Mouse (Mus musculus): Measurements from ENCODE around the gene Rnh1. TPM values are rescaled to one million over a fixed set of nuclear protein-coding genes. Genes with fewer than 3 reads are reported as not detected.

Gene Rnh1
- polyA plus RNA-seq, 1 experiment from 2014 or later: 124 TPM

- ATAC-seq (ENCODE audit: insufficient read depth): peak; percentile 45
- Histone ChIP-seq H3K4me3 (ENCODE audit: low read depth, low read length) (peak overlapping the region; percentile 94), H3K4me1 (ENCODE audit: insufficient read depth) (peaks cover 10% of the 10 kb centered on the region), H3K36me3 (ENCODE audit: insufficient read depth) (peaks cover 34% of the 10 kb centered on the region), H3K27me3 (ENCODE audit: insufficient read depth, low read length) (no peaks in the 10 kb centered on the region), H3K4me2 (peak overlapping the region; percentile 99), H3K27ac (ENCODE audit: low read depth) (peak overlapping the region; percentile 83), H3K9me3 (ENCODE audit: low read depth, low read length) (no peaks in the 10 kb centered on the region), H3K9ac (peak overlapping the region; percentile 86)
- peak; percentile 39 for DNase-seq
- WGBS: 0% methylated on average over 34 of the region's 43 CpGs
- no peak for TF ChIP-seq CTCF (IDR thresholded peaks at IDR 0.05; ENCODE audit: low read depth)
Observed at GRCm38 (mm10) chr7:141193348-141193856, 20.7 kb upstream of the Rnh1 start.

GRCm38 (mm10) chr7:141192776-141193347, 20.2 kb upstream of the Rnh1 start:
- Histone ChIP-seq H3K36me3 (ENCODE audit: insufficient read depth) (peaks cover 34% of the 10 kb centered on the region), H3K4me2 (peak overlapping the region; percentile 99), H3K9me3 (ENCODE audit: low read depth, low read length) (no peaks in the 10 kb centered on the region), H3K9ac (peak overlapping the region; percentile 86), H3K27me3 (ENCODE audit: insufficient read depth, low read length) (no peaks in the 10 kb centered on the region), H3K4me1 (ENCODE audit: insufficient read depth) (peaks cover 10% of the 10 kb centered on the region), H3K4me3 (ENCODE audit: low read depth, low read length) (peak overlapping the region; percentile 94), H3K27ac (ENCODE audit: low read depth) (no peak overlapping the region; the same call in 1 of the 2 replicates)
- TF ChIP-seq CTCF (IDR thresholded peaks at IDR 0.05; ENCODE audit: low read depth): no peak
- no peak for ATAC-seq (ENCODE audit: insufficient read depth)
- DNase-seq: peak; percentile 19
- 23% methylated on average over 12 of the region's 12 CpGs for WGBS

- TF ChIP-seq CTCF (IDR thresholded peaks at IDR 0.05; ENCODE audit: low read depth): no peak
- H3K36me3 ChIP-seq (ENCODE audit: insufficient read depth): peaks cover 34% of the 10 kb centered on the region
- no peak overlapping the region for H3K9ac ChIP-seq
- no peak overlapping the region for H3K27ac ChIP-seq (ENCODE audit: low read depth)
- DNase-seq: no peak
- no peak for ATAC-seq (ENCODE audit: insufficient read depth)
- H3K4me3 ChIP-seq (ENCODE audit: low read depth, low read length): peak overlapping the region; percentile 94
- H3K27me3 ChIP-seq (ENCODE audit: insufficient read depth, low read length): no peaks in the 10 kb centered on the region
- H3K4me2 ChIP-seq: peak overlapping the region; percentile 99
- no peaks in the 10 kb centered on the region for H3K9me3 ChIP-seq (ENCODE audit: low read depth, low read length)
- H3K4me1 ChIP-seq (ENCODE audit: insufficient read depth): peaks cover 10% of the 10 kb centered on the region
- 90% methylated on average over 24 of the region's 24 CpGs for WGBS
Observed at GRCm38 (mm10) chr7:141191796-141192685, 19.4 kb upstream of the Rnh1 start.

- 76% methylated on average over 14 of the region's 14 CpGs for WGBS
- Histone ChIP-seq H3K9me3 (ENCODE audit: low read depth, low read length) (no peaks in the 10 kb centered on the region), H3K27me3 (ENCODE audit: insufficient read depth, low read length) (no peaks in the 10 kb centered on the region), H3K4me2 (peak overlapping the region; percentile 18; the same call in 1 of the 2 replicates), H3K9ac (no peak overlapping the region; the same call in 1 of the 2 replicates), H3K4me1 (ENCODE audit: insufficient read depth) (peaks cover 10% of the 10 kb centered on the region), H3K36me3 (ENCODE audit: insufficient read depth) (peaks cover 34% of the 10 kb centered on the region), H3K27ac (ENCODE audit: low read depth) (no peak overlapping the region), H3K4me3 (ENCODE audit: low read depth, low read length) (no peak overlapping the region)
- TF ChIP-seq CTCF (IDR thresholded peaks at IDR 0.05; ENCODE audit: low read depth): no peak
- ATAC-seq (ENCODE audit: insufficient read depth) (no peak), DNase-seq (no peak)
Observed at GRCm38 (mm10) chr7:141191036-141191435, 18.4 kb upstream of the Rnh1 start.

GRCm38 (mm10) chr7:141190220-141190619, 17.6 kb upstream of the Rnh1 start:
- Histone ChIP-seq H3K4me2 (no peak overlapping the region), H3K9me3 (ENCODE audit: low read depth, low read length) (no peaks in the 10 kb centered on the region), H3K4me1 (ENCODE audit: insufficient read depth) (peaks cover 10% of the 10 kb centered on the region), H3K27ac (ENCODE audit: low read depth) (no peak overlapping the region), H3K9ac (no peak overlapping the region), H3K4me3 (ENCODE audit: low read depth, low read length) (no peak overlapping the region), H3K36me3 (ENCODE audit: insufficient read depth) (peaks cover 34% of the 10 kb centered on the region), H3K27me3 (ENCODE audit: insufficient read depth, low read length) (no peaks in the 10 kb centered on the region)
- WGBS: 94% methylated on average over 3 of the region's 3 CpGs
- DNase-seq (no peak), ATAC-seq (ENCODE audit: insufficient read depth) (no peak)
- TF ChIP-seq CTCF (IDR thresholded peaks at IDR 0.05; ENCODE audit: low read depth): no peak

GRCm38 (mm10) chr7:141188733-141189132, 16.1 kb upstream of the Rnh1 start:
- peaks cover 34% of the 10 kb centered on the region for H3K36me3 ChIP-seq (ENCODE audit: insufficient read depth)
- no peak for TF ChIP-seq CTCF (IDR thresholded peaks at IDR 0.05; ENCODE audit: low read depth)
- no peak for DNase-seq
- H3K9me3 ChIP-seq (ENCODE audit: low read depth, low read length): no peaks in the 10 kb centered on the region
- no peak overlapping the region for H3K27ac ChIP-seq (ENCODE audit: low read depth)
- H3K4me1 ChIP-seq (ENCODE audit: insufficient read depth): peaks cover 10% of the 10 kb centered on the region
- no peak overlapping the region for H3K9ac ChIP-seq
- H3K4me2 ChIP-seq: no peak overlapping the region
- H3K27me3 ChIP-seq (ENCODE audit: insufficient read depth, low read length): no peaks in the 10 kb centered on the region
- no peak for ATAC-seq (ENCODE audit: insufficient read depth)
- 90% methylated on average over 3 of the region's 3 CpGs for WGBS
- H3K4me3 ChIP-seq (ENCODE audit: low read depth, low read length): no peak overlapping the region

GRCm38 (mm10) chr7:141188194-141188593, 15.5 kb upstream of the Rnh1 start:
- 81% methylated on average over 3 of the region's 3 CpGs for WGBS
- Histone ChIP-seq H3K9me3 (ENCODE audit: low read depth, low read length) (no peaks in the 10 kb centered on the region), H3K4me1 (ENCODE audit: insufficient read depth) (peaks cover 10% of the 10 kb centered on the region), H3K27ac (ENCODE audit: low read depth) (no peak overlapping the region), H3K4me3 (ENCODE audit: low read depth, low read length) (no peak overlapping the region), H3K9ac (no peak overlapping the region), H3K4me2 (no peak overlapping the region), H3K36me3 (ENCODE audit: insufficient read depth) (peaks cover 34% of the 10 kb centered on the region), H3K27me3 (ENCODE audit: insufficient read depth, low read length) (no peaks in the 10 kb centered on the region)
- DNase-seq: no peak
- TF ChIP-seq CTCF (IDR thresholded peaks at IDR 0.05; ENCODE audit: low read depth): no peak
- no peak for ATAC-seq (ENCODE audit: insufficient read depth)
